Mouse (Mus musculus): Measurements from ENCODE around the gene Mdc1. TPM values are rescaled to one million over a fixed set of nuclear protein-coding genes. Genes with fewer than 3 reads are reported as not detected.

Gene Mdc1
- polyA plus RNA-seq, 1 experiment from 2014 or later, result 29.3 TPM

DNA sequence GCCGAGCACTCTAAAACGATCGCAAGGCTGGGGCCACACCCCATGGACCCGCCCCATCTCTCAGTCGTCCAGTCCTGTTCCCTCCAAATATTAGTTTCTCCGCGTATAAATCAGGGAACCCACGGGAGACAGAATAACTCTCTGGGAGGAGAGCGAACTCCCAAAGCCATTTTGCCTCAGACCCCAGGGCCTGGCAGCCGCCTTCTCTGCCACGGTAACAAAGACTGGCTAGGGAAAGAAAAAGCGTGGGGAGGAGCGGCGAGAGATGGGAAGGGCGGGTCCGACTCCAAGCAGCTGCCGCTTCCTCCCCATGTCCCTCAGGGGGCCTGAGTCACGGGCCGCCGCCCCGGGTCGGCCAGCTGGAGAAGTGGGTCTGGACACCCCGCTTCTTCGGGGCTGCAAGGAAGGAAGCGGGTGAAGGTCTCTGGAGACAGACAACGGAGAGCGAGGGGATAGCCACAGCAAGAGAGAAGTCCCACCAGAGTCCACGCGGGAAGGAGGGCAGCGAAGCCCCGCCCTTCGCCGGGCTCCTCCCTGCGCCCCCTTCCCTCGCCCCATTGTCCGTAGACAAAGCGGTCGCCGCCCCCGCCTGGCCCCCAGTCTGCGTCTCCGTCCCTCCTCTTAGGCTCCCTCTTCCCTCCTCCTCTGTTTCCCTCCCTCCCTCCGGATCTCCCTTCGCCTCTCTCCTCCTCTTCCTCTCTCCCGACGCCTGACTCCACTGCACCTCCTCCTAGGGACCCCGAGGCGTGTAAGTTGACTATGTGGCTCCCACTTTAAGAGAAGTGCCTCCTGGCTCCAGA is 24.4 kb downstream of the Mdc1 start, which contains the start of gene Ppp1r18:
TSS of gene Ppp1r18 (plus strand) at position 113 of the 800 bp plus-strand sequence.
- Histone ChIP-seq H3K27ac (peak within 1 kb of the TSS; percentile 96), H3K36me3 (replicated peaks) (peaks cover 46% of the 10 kb centered on the region), H3K27me3 (ENCODE audit: poor library complexity, severe bottlenecking) (no peaks in the 10 kb centered on the region), H3K4me1 (peaks cover 84% of the 10 kb centered on the region), H3K9me3 (no peaks in the 10 kb centered on the region; the same call in 1 of the 2 replicates), H3K4me3 (peak within 1 kb of the TSS; percentile 77)
- DNase-seq (ENCODE audit: extremely low spot score, low spot score), result peak; percentile 88
- WGBS, result under 1% methylated on average over 48 of the region's 48 CpGs

DNA sequence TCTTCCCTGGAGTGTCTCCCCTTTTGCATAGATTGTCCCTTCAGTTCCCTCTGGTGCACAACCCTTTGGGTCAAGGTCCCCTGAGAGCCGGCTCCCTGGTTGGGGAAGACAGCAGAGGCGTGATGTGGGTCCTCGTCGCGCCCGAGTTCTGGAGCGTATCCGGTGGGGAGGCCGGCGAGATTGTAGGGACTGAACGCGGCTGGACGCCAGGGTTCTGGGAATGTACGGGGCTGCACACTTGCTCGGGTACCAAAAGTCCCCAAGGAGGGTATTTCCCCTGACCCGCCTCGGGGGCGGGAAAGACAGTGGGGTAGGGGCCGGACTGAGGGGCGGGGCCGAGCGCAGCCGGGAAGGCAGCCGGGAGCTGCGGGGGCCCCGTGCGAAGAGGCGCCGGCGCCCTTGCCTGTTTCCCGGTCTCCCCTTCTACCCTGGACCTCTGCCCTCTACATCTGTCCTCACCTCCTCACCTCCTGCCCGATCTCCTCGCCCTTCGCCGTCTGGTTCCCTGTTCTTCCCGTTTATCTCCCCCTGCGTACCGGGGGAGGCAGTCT is 25.0 kb downstream of the Mdc1 start:
- Histone ChIP-seq H3K27ac (peak overlapping the region; percentile 96), H3K4me1 (peaks cover 80% of the 10 kb centered on the region), H3K36me3 (replicated peaks) (peaks cover 53% of the 10 kb centered on the region), H3K9me3 (peaks cover 5% of the 10 kb centered on the region), H3K27me3 (ENCODE audit: poor library complexity, severe bottlenecking) (no peaks in the 10 kb centered on the region), H3K4me3 (peak overlapping the region; percentile 77)
- no peak for DNase-seq (ENCODE audit: extremely low spot score, low spot score)
- under 1% methylated on average over 38 of the region's 38 CpGs for WGBS

DNA sequence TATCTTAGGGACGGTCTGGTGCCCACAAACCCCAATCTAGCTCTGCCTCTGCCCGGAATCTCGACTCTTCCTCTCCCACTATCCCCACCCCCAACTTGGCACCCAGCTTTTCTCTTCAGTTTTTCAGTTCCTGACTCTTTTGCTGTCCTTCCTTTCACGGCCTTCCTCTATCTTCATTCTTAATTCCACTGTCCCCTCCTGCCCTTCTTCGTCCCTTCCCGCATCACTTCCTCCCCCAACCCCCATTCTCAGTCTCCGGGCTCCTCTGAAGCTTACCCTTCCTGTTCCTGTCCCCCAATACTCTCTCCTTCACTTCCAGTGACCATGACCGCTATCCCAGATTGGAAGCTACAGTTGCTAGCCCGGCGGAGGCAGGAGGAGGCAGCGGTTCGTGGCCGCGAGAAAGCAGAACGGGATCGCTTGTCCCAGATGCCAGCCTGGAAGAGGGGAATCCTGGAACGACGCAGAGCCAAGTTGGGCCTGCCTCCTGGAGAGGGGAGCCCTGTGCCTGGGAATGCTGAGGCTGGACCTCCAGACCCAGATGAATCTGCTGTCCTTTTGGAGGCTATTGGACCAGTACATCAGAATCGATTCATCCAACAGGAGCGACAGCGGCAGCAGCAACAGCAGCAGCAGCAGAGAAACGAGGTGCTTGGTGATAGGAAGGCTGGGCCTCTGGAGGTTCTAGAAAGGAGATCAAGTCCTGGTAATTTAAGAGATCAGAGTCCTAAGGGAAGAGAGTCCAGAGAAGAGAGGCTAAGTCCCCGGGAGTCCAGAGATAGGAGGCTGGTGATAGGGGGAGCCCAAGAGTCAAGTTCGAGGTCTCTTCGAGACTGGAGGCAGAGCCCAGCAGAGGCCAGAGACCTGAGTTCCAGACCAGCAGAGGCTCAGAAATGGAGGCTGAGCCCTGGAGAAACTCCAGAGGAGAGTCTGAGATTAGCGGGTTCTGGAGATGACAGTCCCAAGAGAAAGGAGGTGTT is 25.9 kb downstream of the Mdc1 start:
- H3K4me1 ChIP-seq, result peaks cover 77% of the 10 kb centered on the region
- WGBS, result 10% methylated on average over 26 of the region's 26 CpGs
- peaks cover 59% of the 10 kb centered on the region for H3K36me3 ChIP-seq (replicated peaks)
- DNase-seq (ENCODE audit: extremely low spot score, low spot score), result peak; percentile 40
- peak overlapping the region; percentile 77 for H3K4me3 ChIP-seq
- H3K9me3 ChIP-seq, result peaks cover 6% of the 10 kb centered on the region
- no peaks in the 10 kb centered on the region for H3K27me3 ChIP-seq (ENCODE audit: poor library complexity, severe bottlenecking)
- H3K27ac ChIP-seq, result peak overlapping the region; percentile 96

DNA sequence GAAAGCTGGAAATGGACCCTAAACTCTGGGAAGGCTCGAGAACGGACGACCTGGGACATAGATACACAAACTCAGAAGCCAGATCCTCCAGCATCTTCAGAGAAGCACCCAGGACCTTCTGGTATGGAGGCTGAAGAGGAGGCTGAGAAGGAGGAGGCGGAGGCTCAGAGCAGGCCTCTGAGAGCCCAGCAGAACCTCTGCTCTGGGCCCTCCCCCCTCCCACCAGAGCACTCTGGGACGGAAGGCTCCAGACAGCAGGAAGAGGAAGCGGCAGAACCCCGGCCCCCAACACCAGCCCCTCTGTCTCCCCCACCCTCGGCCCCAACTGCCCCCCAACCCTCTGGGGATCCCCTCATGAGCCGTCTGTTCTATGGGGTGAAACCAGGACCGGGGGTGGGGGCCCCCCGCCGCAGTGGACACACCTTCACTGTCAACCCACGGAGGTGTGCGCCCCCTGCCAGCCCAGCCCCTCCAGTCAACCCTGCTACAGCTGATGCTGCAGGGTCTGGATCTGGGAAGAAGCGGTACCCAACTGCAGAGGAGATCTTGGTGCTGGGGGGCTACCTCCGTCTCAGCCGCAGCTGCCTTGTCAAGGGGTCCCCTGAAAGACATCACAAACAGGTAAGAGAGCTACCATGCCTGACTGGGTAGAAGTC is 27.0 kb downstream of the Mdc1 start:
- H3K36me3 ChIP-seq (replicated peaks), result peaks cover 63% of the 10 kb centered on the region
- 36% methylated on average over 17 of the region's 17 CpGs for WGBS

DNA sequence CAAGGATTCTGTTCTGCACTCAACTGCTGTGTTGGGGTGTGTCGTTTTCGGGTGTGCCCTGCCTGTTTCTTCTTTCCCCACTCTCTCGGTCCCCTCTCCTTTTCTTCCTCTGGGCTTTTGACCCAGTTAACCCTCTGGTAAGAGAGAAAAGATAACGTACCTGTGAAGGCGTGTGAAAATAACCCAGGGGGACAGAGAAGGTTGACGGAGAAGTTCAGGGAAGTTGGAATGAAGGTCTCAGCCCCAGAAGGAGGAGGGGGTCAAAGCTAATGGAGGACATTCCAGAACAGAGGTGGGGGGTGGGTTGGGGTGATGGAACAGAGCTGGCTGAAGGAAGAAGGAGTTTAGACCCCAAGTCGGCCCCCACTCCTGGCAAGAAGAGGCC is 27.6 kb downstream of the Mdc1 start:
- peak overlapping the region; percentile 77 for H3K4me3 ChIP-seq
- H3K36me3 ChIP-seq (replicated peaks), result peaks cover 63% of the 10 kb centered on the region
- peaks cover 86% of the 10 kb centered on the region for H3K4me1 ChIP-seq
- peaks cover 6% of the 10 kb centered on the region for H3K9me3 ChIP-seq
- no peak for DNase-seq (ENCODE audit: extremely low spot score, low spot score)
- H3K27me3 ChIP-seq (ENCODE audit: poor library complexity, severe bottlenecking), result no peaks in the 10 kb centered on the region
- H3K27ac ChIP-seq, result peak overlapping the region; percentile 96
- 9% methylated on average over 7 of the region's 7 CpGs for WGBS

More for the DNA sequence above, 27.0 kb downstream of the Mdc1 start:
- no peak for DNase-seq (ENCODE audit: extremely low spot score, low spot score)
- Histone ChIP-seq H3K4me3 (peak overlapping the region; percentile 77), H3K9me3 (peaks cover 6% of the 10 kb centered on the region), H3K27me3 (ENCODE audit: poor library complexity, severe bottlenecking) (no peaks in the 10 kb centered on the region), H3K4me1 (peaks cover 80% of the 10 kb centered on the region), H3K27ac (peak overlapping the region; percentile 96)

GRCm38 (mm10) chr17:35869346-35870067 is 28.2 kb downstream of the Mdc1 start:
- Histone ChIP-seq H3K4me1 (peaks cover 82% of the 10 kb centered on the region), H3K9me3 (peaks cover 6% of the 10 kb centered on the region), H3K4me3 (peak overlapping the region; percentile 77), H3K36me3 (replicated peaks) (peaks cover 63% of the 10 kb centered on the region), H3K27me3 (ENCODE audit: poor library complexity, severe bottlenecking) (no peaks in the 10 kb centered on the region), H3K27ac (peak overlapping the region; percentile 96)
- WGBS, result 9% methylated on average over 7 of the region's 7 CpGs
- peak; percentile 49 for DNase-seq (ENCODE audit: extremely low spot score, low spot score)

GRCm38 (mm10) chr17:35870151-35870883 is 29.0 kb downstream of the Mdc1 start:
- Histone ChIP-seq H3K27ac (peak overlapping the region; percentile 96), H3K9me3 (peaks cover 6% of the 10 kb centered on the region), H3K27me3 (ENCODE audit: poor library complexity, severe bottlenecking) (no peaks in the 10 kb centered on the region), H3K4me3 (peak overlapping the region; percentile 77), H3K36me3 (replicated peaks) (peaks cover 66% of the 10 kb centered on the region), H3K4me1 (peaks cover 73% of the 10 kb centered on the region)
- 61% methylated on average over 9 of the region's 9 CpGs for WGBS
- no peak for DNase-seq (ENCODE audit: extremely low spot score, low spot score)

GRCm38 (mm10) chr17:35870884-35871696 is 29.8 kb downstream of the Mdc1 start:
- H3K9me3 ChIP-seq, result peaks cover 6% of the 10 kb centered on the region
- peak overlapping the region; percentile 77 for H3K4me3 ChIP-seq
- H3K27me3 ChIP-seq (ENCODE audit: poor library complexity, severe bottlenecking), result no peaks in the 10 kb centered on the region
- peak overlapping the region; percentile 96 for H3K27ac ChIP-seq
- peaks cover 67% of the 10 kb centered on the region for H3K4me1 ChIP-seq
- no peak for DNase-seq (ENCODE audit: extremely low spot score, low spot score)
- H3K36me3 ChIP-seq (replicated peaks), result peaks cover 72% of the 10 kb centered on the region
- 89% methylated on average over 8 of the region's 8 CpGs for WGBS

- Histone ChIP-seq H3K27me3 (ENCODE audit: poor library complexity, severe bottlenecking) (no peaks in the 10 kb centered on the region), H3K36me3 (replicated peaks) (peaks cover 72% of the 10 kb centered on the region), H3K4me3 (peak overlapping the region; percentile 32), H3K9me3 (peaks cover 6% of the 10 kb centered on the region), H3K27ac (peak overlapping the region; percentile 65; the same call in 1 of the 2 replicates), H3K4me1 (peaks cover 38% of the 10 kb centered on the region)
- DNase-seq (ENCODE audit: extremely low spot score, low spot score), result peak; percentile 86
- WGBS, result 34% methylated on average over 21 of the region's 21 CpGs
These were observed 32.6 kb downstream of the Mdc1 start for GRCm38 (mm10) chr17:35873774-35874519.

GRCm38 (mm10) chr17:35874721-35875120 is 33.4 kb downstream of the Mdc1 start:
- H3K36me3 ChIP-seq (replicated peaks), result peaks cover 68% of the 10 kb centered on the region
- 90% methylated on average over 6 of the region's 6 CpGs for WGBS
- peaks cover 6% of the 10 kb centered on the region for H3K9me3 ChIP-seq
- no peak for DNase-seq (ENCODE audit: extremely low spot score, low spot score)
- H3K27me3 ChIP-seq (ENCODE audit: poor library complexity, severe bottlenecking), result no peaks in the 10 kb centered on the region
- H3K27ac ChIP-seq, result no peak overlapping the region
- peaks cover 34% of the 10 kb centered on the region for H3K4me1 ChIP-seq
- no peak overlapping the region for H3K4me3 ChIP-seq
